Mouse (Mus musculus) intestine, postnatal 0 days (tissue): ENCODE data around the gene Zfp764. TPM values are rescaled to one million over a fixed set of nuclear protein-coding genes. Genes with fewer than 3 reads are reported as not detected.
"Not testable (repeated sequence)": the region's sequence is repeated elsewhere in the genome, so short reads cannot be mapped to it uniquely, and the experiment has no call there.

Experiments
- ATAC-seq: fragments of 200-750 bp; cut with Nextera tagmentation; 2 replicates; pipeline ENCODE4 v1.8.0; 2017; ENCODE audit warnings: mild to moderate bottlenecking, moderate TSS enrichment, moderate library complexity
- H3K27ac ChIP-seq: fragments of 300-500 bp; sonication (generic); 2 replicates; pipeline ENCODE4 v1.5.1; 2014; ENCODE audit warnings: mild to moderate bottlenecking, low read depth, low read length, moderate library complexity
- H3K27me3 ChIP-seq: fragments of 300-500 bp; sonication (generic); replicated peaks from 2 replicates; pipeline ENCODE4 v1.6.1; 2014; ENCODE audit warnings: low read length, mixed read lengths; ENCODE audit not compliant: control insufficient read depth, insufficient read depth
- H3K36me3 ChIP-seq: fragments of 300-500 bp; sonication (generic); 2 replicates; pipeline ENCODE4 v1.6.1; 2014; ENCODE audit warnings: mild to moderate bottlenecking, moderate library complexity; ENCODE audit not compliant: control insufficient read depth, insufficient read depth
- H3K4me1 ChIP-seq: fragments of 300-500 bp; sonication (generic); replicated peaks from 2 replicates; pipeline ENCODE4 v1.6.1; 2014; ENCODE audit warnings: antibody characterized with exemption, low read length, mixed read lengths; ENCODE audit not compliant: control insufficient read depth, insufficient read depth
- H3K4me2 ChIP-seq: fragments of 300-500 bp; sonication (generic); replicated peaks from 2 replicates; pipeline ENCODE4 v1.6.1; 2014; ENCODE audit warnings: low read depth, mild to moderate bottlenecking, moderate library complexity
- H3K4me3 ChIP-seq: fragments of 300-500 bp; sonication (generic); 2 replicates; pipeline ENCODE4 v1.5.1; 2014; ENCODE audit warnings: low read depth, low read length
- H3K9ac ChIP-seq: fragments of 300-500 bp; sonication (generic); 2 replicates; pipeline ENCODE4 v1.6.1; 2014; ENCODE audit warnings: mild to moderate bottlenecking, low read depth, low read length
- H3K9me3 ChIP-seq: fragments of 300-500 bp; sonication (generic); 2 replicates; pipeline ENCODE4 v1.6.1; 2016; ENCODE audit warnings: mixed run types; ENCODE audit not compliant: control insufficient read depth
- CTCF ChIP-seq: sonication (generic); IDR thresholded peaks from 2 replicates; pipeline ENCODE4 v1.5.1; 2016; ENCODE audit warnings: low read depth, mild to moderate bottlenecking, control low read depth, antibody characterized with exemption, moderate library complexity
- WGBS: fragments of 180-500 bp; shearing (Covaris S2); extraction: QIAGEN DNeasy Blood & Tissue Kit; methylation state at CpG from one replicate; pipeline ENCODE4 v1.1.7; 2014; 5-methylcytosine and 5-hydroxymethylcytosine counted together
- polyA plus RNA-seq: library from polyadenylated mRNA; unstranded; fragments of >200 nt; fragmentation: Nextera tagmentation; extraction: Ambion mirVana; gene quantifications from 2 replicates; pipeline ENCODE4 v1.2.1, GENCODE M21; 2015

The Zfp764 gene
- polyA plus RNA-seq, 1 experiment from 2014 or later: 4.8 TPM

DNA sequence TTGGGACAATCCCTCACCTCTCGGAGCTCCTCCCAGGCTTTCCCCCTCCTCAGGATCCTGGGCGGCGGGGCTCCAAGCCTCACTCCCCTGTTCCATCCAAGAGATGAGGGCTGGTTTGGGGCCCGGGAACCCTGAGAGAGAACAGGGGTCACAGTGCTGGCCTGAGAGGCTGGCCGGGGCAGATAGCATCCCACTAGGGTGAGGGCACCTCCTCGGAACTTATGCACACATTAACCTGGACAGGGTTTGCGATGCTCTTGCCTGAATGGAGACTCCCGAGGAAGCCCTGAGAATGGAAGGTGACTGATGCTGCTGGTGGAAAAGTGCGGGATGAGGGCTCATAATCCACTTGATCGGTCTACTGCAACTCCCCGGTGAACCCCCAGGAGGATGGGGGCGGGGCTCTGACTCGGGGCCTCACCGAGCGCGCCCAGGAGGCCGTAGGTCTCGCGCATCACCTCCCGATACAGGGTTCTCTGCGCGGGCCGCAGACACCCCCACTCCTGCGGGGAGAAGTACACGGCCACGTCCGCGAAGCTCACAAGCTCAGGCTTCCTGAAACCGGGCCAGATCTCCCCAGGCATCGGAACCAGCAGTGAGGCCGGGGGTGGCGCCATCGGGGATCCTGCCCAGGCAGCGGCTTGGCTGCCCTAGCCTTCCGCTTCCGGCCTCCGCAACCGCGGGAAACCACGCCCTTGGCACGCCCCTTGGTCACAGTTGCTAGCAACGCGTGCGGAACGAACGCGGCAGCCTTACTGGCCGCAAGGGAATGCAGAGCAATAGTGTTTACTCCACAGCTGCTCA is 15.0 kb upstream of the Zfp764 start, which contains the start of gene Zfp688:
TSS of gene Zfp688 (minus strand) at position 681 of the 804 bp plus-strand sequence.
- peak; percentile 58 for TF ChIP-seq CTCF
- Histone ChIP-seq H3K27ac (no peak within 1 kb of the TSS), H3K4me3 (peak within 1 kb of the TSS; percentile 86), H3K4me2 (peak within 1 kb of the TSS; percentile 81), H3K27me3 (no peaks in the 10 kb centered on the region), H3K4me1 (peaks cover 5% of the 10 kb centered on the region; the same call in 1 of the 2 replicates), H3K9me3 (no peaks in the 10 kb centered on the region), H3K36me3 (peaks cover 14% of the 10 kb centered on the region; the same call in 1 of the 2 replicates), H3K9ac (peak within 1 kb of the TSS; percentile 71)
- WGBS: 1% methylated on average over 46 of the region's 48 CpGs
- peak; percentile 91 for ATAC-seq

DNA sequence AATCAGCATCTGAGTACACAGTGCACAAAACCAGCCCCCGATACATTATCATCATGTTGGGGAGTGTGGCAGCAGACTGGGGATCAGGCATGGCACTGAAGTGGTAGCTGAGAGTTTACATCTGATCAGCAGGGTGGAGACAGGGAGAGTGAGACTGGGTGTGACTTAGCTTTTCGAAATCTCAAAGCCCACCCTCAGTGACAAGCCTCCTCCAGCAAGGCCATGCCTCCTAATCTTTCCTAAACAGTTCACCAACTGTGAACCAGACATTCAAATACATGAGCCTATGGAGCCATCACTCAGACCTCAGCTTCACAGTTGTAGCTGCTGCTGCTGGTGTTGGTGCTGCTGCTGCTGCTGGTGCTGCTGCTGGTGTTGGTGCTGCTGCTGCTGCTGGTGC is 4.8 kb upstream of the Zfp764 start:
- no peak for ATAC-seq
- H3K4me2 ChIP-seq: no peak overlapping the region
- TF ChIP-seq CTCF: no peak
- H3K27me3 ChIP-seq: no peaks in the 10 kb centered on the region
- no peak overlapping the region for H3K4me3 ChIP-seq
- no peaks in the 10 kb centered on the region for H3K9me3 ChIP-seq
- WGBS: 72% methylated on average over 2 of the region's 2 CpGs
- no peaks in the 10 kb centered on the region for H3K4me1 ChIP-seq
- H3K36me3 ChIP-seq: no peaks in the 10 kb centered on the region
- no peak overlapping the region for H3K9ac ChIP-seq
- no peak overlapping the region for H3K27ac ChIP-seq

DNA sequence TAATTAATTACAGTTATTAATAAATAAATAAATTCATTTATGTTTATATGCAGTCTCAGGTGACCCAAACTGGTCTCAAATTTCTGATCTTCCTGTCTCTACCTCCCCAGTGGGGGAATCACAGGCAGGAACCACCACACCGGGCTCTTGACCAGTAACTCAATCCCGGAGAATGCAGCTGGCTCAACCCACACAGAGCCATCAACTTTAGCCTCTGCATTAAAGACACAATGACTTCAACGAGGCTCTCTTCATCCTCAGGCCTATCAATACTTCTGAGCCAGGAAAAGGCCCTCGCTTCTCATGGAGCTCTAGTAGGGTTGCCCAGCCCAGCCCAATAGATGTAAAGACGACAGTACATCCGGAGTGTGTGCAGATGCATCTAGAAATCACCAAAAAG is 2.5 kb downstream of the Zfp764 start:
- WGBS: 96% methylated on average over 6 of the region's 6 CpGs
- not testable (repeated sequence) for H3K9ac ChIP-seq, H3K9me3 ChIP-seq, H3K4me1 ChIP-seq, H3K36me3 ChIP-seq, H3K4me2 ChIP-seq, H3K27ac ChIP-seq, H3K27me3 ChIP-seq, ATAC-seq, H3K4me3 ChIP-seq

DNA sequence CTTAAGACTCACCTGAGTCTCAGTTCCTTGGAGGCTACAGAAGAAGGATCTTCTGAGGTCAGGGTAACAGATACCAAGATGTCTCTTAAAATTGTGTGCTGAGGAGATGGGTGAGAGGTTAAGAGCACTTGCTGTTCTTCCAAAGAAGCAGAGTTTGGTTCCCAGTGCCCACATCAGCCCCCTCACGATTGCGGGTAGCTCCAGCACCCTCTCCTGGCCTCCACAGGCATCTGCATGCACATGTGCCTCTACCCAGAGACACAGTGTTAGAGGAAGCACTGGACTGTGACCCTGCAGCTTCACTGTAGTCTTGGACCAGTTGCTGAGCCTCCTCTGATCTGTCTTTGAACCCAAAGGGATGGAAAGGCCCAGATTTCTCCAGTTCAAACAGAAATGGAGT is 3.6 kb downstream of the Zfp764 start:
- no peaks in the 10 kb centered on the region; the same call in 1 of the 2 replicates for H3K36me3 ChIP-seq
- no peak for ATAC-seq
- TF ChIP-seq CTCF: peak; percentile 50
- WGBS: 45% methylated on average over 2 of the region's 2 CpGs
- no peak overlapping the region for H3K9ac ChIP-seq
- H3K27ac ChIP-seq: no peak overlapping the region
- H3K9me3 ChIP-seq: no peaks in the 10 kb centered on the region
- no peak overlapping the region for H3K4me2 ChIP-seq
- no peak overlapping the region for H3K4me3 ChIP-seq
- H3K27me3 ChIP-seq: no peaks in the 10 kb centered on the region
- no peaks in the 10 kb centered on the region for H3K4me1 ChIP-seq

DNA sequence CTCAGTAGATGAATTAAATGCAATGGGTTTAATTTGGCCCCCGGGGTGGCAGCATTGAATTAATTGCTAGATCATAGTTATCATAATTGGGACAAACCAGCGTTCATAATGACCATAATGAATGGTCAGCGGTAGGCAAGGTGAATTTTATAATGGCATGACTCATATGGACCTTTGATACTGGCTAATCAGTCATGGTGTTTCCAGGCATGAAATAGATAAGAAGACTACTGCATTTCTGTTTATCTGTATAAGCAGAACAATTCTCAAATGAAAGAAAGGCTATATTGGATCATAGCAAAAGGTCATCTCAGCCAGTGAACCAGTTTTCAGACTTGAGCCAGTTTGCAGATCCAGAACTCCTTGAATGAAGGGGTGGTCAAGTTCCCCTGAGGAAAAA is 6.3 kb downstream of the Zfp764 start:
- 37% methylated on average over 3 of the region's 3 CpGs for WGBS
- Histone ChIP-seq H3K4me2 (no peak overlapping the region), H3K27ac (no peak overlapping the region), H3K4me1 (no peaks in the 10 kb centered on the region), H3K9me3 (no peaks in the 10 kb centered on the region), H3K27me3 (no peaks in the 10 kb centered on the region), H3K36me3 (no peaks in the 10 kb centered on the region; the same call in 1 of the 2 replicates), H3K9ac (no peak overlapping the region), H3K4me3 (no peak overlapping the region)
- peak; percentile 52; the same call in 1 of the 2 replicates for ATAC-seq
- TF ChIP-seq CTCF: no peak

DNA sequence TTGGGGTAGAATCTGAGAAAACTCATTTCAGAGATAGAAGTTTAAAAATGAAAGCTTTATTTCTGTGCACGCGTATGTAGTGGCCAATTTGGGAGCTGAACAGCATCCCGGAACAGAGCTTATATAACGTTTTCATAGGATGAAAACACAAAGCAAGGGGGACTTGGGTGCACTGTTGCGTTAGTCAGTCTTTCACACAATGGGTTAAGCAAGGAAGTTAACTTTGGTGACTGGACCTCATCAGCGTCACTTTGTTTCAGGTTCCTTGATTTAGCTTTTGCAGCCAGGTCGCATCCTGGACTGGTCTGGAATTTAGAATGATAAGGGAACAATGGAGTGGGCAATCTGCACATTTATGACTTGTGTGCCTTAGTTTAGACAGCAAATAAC is 12.7 kb downstream of the Zfp764 start:
- ATAC-seq: 0 out of 2 replicates have a peak, but pooled peaks have one; percentile 23

More for the DNA sequence above, 12.7 kb downstream of the Zfp764 start:
- Histone ChIP-seq H3K4me1 (0 out of 2 replicates have a peak, but pooled peaks cover 5% of the 10 kb centered on the region), H3K27me3 (no peaks in the 10 kb centered on the region), H3K4me2 (peak overlapping the region; percentile 75), H3K9me3 (no peaks in the 10 kb centered on the region), H3K36me3 (peaks cover 14% of the 10 kb centered on the region; the same call in 1 of the 2 replicates), H3K9ac (peak overlapping the region; percentile 40; the same call in 1 of the 2 replicates), H3K27ac (peak overlapping the region; percentile 30; the same call in 1 of the 2 replicates), H3K4me3 (peak overlapping the region; percentile 57)
- TF ChIP-seq CTCF: no peak
- WGBS: 5% methylated on average over 7 of the region's 7 CpGs
